Mouse (Mus musculus) heart, embryonic 16.5 days (tissue): Measurements from ENCODE around the gene Oasl1. TPM values are rescaled to one million over a fixed set of nuclear protein-coding genes. Genes with fewer than 3 reads are reported as not detected.
"Not testable (repeated sequence)": the region's sequence is repeated elsewhere in the genome, so short reads cannot be mapped to it uniquely, and the experiment has no call there.

ENCODE experiments used
- ATAC-seq: fragments of 200-750 bp; cut with Nextera tagmentation; replicated peaks from 2 replicates; pipeline ENCODE4 v1.8.0; 2017; ENCODE audit warnings: moderate number of reproducible peaks; ENCODE audit not compliant: insufficient read depth, low FRiP score; ENCODE audit errors: extremely low read depth
- H3K27ac ChIP-seq: fragments of 300-500 bp; sonication (generic); 2 replicates; pipeline ENCODE4 v1.5.1; 2014; ENCODE audit warnings: mild to moderate bottlenecking, low read length, control low read depth, moderate library complexity
- H3K27me3 ChIP-seq: fragments of 300-500 bp; sonication (generic); 2 replicates; pipeline ENCODE4 v1.6.1; 2014; ENCODE audit warnings: low read length, mixed read lengths; ENCODE audit not compliant: control insufficient read depth, insufficient read depth
- H3K36me3 ChIP-seq: fragments of 300-500 bp; sonication (generic); 2 replicates; pipeline ENCODE4 v1.6.1; 2014; ENCODE audit not compliant: control insufficient read depth, insufficient read depth
- H3K4me1 ChIP-seq: fragments of 300-500 bp; sonication (generic); 2 replicates; pipeline ENCODE4 v1.6.1; 2014; ENCODE audit warnings: low read length, mixed read lengths; ENCODE audit not compliant: control insufficient read depth, insufficient read depth
- H3K4me2 ChIP-seq: fragments of 300-500 bp; sonication (generic); 2 replicates; pipeline ENCODE4 v1.6.1; 2014; ENCODE audit warnings: low read depth, mild to moderate bottlenecking, control low read depth, low read length
- H3K4me3 ChIP-seq: fragments of 300-500 bp; sonication (generic); 2 replicates; pipeline ENCODE4 v1.5.1; 2014; ENCODE audit warnings: mild to moderate bottlenecking, control low read depth, low read length
- H3K9ac ChIP-seq: fragments of 300-500 bp; sonication (generic); 2 replicates; pipeline ENCODE4 v1.6.1; 2014; ENCODE audit warnings: low read length, control low read depth
- H3K9me3 ChIP-seq: fragments of 300-500 bp; sonication (generic); replicated peaks from 2 replicates; pipeline ENCODE4 v1.6.1; 2016; ENCODE audit warnings: low read length; ENCODE audit not compliant: control insufficient read depth
- WGBS: fragments of 180-500 bp; shearing (Covaris S2); extraction: QIAGEN DNeasy Blood & Tissue Kit; methylation state at CpG from one replicate; pipeline ENCODE4 v1.1.7; 2014; 5-methylcytosine and 5-hydroxymethylcytosine counted together
- polyA plus RNA-seq: library from polyadenylated mRNA; unstranded; fragments of >200 nt; fragmentation: Nextera tagmentation; extraction: Ambion mirVana; gene quantifications from 2 replicates; pipeline ENCODE4 v1.2.1, GENCODE M21; 2015

Gene Oasl1
- polyA plus RNA-seq, 1 experiment from 2014 or later: 1.4 TPM

DNA sequence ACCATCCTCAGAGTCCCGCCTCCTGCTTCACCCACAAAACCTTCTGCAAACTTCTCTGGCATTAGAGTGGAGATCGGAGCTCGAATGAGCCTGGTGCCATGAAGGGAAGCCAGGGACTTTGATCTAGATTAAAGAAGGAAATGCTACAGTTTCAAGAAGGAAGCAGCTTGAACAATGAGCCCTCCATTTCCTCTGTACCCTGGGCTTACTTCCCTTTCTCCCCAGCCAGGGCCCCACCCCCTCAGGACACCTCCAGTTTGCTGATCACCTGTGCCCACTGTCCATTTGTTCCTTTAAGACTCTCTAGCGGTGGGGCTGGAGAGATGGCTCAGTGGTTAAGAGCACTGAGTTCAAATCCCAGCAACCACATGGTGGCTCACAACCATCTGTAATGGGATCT is 6.3 kb upstream of the Oasl1 start:
- no peak overlapping the region for H3K9ac ChIP-seq
- no peak for ATAC-seq
- H3K27ac ChIP-seq: no peak overlapping the region
- H3K4me1 ChIP-seq: no peaks in the 10 kb centered on the region
- H3K27me3 ChIP-seq: no peaks in the 10 kb centered on the region
- 62% methylated on average over 4 of the region's 4 CpGs for WGBS
- no peaks in the 10 kb centered on the region for H3K9me3 ChIP-seq
- no peaks in the 10 kb centered on the region for H3K36me3 ChIP-seq
- no peak overlapping the region for H3K4me3 ChIP-seq
- no peak overlapping the region for H3K4me2 ChIP-seq

DNA sequence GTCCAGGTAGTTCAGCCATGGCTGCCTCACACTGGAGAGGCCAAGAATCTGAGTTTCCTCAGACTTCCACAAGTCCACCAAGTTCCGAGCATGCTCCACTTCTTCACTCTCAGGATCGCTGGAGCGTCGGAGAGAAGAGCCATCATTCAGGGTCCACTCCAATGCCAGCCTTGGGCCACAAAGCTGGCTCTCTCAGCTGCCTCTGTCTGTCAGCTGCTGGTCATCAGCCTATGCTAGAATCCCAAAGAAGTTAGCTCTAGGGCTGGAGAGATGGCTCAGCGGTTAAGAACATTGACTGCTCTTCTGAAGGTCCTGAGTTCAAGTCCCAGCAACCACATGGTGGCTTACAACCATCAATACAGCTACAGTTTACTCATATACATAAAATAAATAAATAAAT is 5.7 kb upstream of the Oasl1 start:
- WGBS: 87% methylated on average over 5 of the region's 5 CpGs
- H3K9me3 ChIP-seq, H3K4me3 ChIP-seq, H3K27me3 ChIP-seq, H3K27ac ChIP-seq, ATAC-seq, H3K4me1 ChIP-seq, H3K36me3 ChIP-seq, H3K4me2 ChIP-seq, H3K9ac ChIP-seq: not testable (repeated sequence)

- Histone ChIP-seq H3K36me3 (no peaks in the 10 kb centered on the region), H3K27ac (no peak overlapping the region), H3K4me2 (no peak overlapping the region), H3K9ac (no peak overlapping the region), H3K4me3 (no peak overlapping the region), H3K4me1 (0 out of 2 replicates have a peak, but pooled peaks cover 2% of the 10 kb centered on the region), H3K27me3 (no peaks in the 10 kb centered on the region), H3K9me3 (no peaks in the 10 kb centered on the region)
- 0 out of 2 replicates have a peak, but pooled peaks have one; percentile 28 for ATAC-seq
- 60% methylated on average over 19 of the region's 19 CpGs for WGBS
Measured at GRCm38 (mm10) chr5:114921551-114922365, 1.3 kb upstream of the Oasl1 start.

DNA sequence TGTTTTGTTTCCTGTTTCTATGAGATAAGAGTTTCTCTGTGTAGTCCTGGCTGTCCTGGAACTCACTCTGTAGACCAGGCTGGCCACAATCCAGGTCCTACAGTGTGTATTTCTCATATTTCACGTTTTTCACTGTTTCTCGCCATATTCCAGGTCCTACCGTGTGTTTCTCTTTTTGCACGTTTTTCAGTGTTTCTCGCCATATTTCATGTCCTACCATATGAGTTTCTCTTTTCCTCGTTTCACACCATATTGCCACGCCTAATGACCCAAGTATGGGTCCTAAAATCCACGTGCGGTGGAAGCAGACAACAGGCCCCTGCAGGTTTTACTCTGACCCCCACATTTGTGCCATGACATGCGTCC is 691 bp upstream of the Oasl1 start:
- Histone ChIP-seq H3K27me3 (no peaks in the 10 kb centered on the region), H3K4me2 (no peak overlapping the region), H3K9ac (no peak overlapping the region), H3K36me3 (no peaks in the 10 kb centered on the region), H3K9me3 (no peaks in the 10 kb centered on the region), H3K27ac (no peak overlapping the region), H3K4me3 (no peak overlapping the region), H3K4me1 (0 out of 2 replicates have a peak, but pooled peaks cover 2% of the 10 kb centered on the region)
- WGBS: 58% methylated on average over 10 of the region's 10 CpGs
- no peak for ATAC-seq

DNA sequence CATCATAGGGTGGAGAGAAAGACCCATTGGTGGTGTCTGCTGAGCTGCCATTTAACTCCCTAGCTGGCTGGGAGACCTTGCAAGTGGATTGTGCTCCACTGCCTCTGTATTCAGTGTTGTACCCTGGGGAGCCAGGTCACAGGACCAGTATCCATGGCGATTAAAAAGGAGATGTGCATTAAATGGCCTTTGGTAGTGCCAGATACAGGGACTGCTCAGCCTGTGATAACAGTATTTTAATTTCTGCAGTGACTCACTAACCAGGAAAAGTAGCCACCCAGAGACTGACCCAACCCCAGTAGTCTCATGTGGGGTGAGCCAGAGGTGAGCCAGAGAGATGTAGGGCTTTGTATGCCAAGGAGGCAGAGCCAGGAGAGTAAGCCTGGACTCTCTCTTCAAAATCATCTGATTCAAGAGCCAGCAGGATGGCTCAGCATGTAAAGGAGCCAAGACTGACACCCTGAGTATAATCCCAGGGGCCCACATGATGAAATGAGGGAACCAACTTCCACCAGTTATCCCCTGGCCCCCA is 3.2 kb downstream of the Oasl1 start:
- no peak overlapping the region for H3K4me2 ChIP-seq
- ATAC-seq: no peak
- WGBS: 65% methylated on average over 1 of the region's 1 CpGs
- H3K4me1 ChIP-seq: 0 out of 2 replicates have a peak, but pooled peaks cover 2% of the 10 kb centered on the region
- H3K27ac ChIP-seq: no peak overlapping the region
- no peaks in the 10 kb centered on the region for H3K9me3 ChIP-seq
- H3K4me3 ChIP-seq: no peak overlapping the region
- no peaks in the 10 kb centered on the region for H3K27me3 ChIP-seq
- H3K36me3 ChIP-seq: no peaks in the 10 kb centered on the region
- H3K9ac ChIP-seq: no peak overlapping the region

DNA sequence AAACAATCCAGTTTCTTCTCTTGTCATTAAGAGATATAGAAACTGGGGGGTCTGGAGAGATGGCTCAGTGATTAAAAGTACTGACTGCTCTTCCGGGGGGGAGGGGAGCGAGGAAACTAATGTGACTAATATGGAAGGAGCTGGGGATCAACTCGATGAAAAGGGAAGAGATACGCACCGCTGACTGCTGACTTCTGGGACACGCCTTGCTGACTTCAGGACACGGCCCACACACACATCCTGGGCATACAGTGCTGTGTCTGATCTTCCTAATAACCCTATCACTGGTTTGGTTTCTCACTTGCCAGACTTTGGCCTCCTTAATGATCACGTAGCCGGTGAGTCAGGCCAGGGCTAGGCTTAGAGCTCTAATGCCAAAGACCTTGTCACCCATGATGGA is 3.7 kb downstream of the Oasl1 start:
- WGBS: 80% methylated on average over 9 of the region's 9 CpGs
- Histone ChIP-seq H3K9ac (no peak overlapping the region), H3K9me3 (no peaks in the 10 kb centered on the region), H3K4me2 (no peak overlapping the region), H3K4me3 (no peak overlapping the region), H3K36me3 (no peaks in the 10 kb centered on the region), H3K27ac (no peak overlapping the region), H3K27me3 (no peaks in the 10 kb centered on the region), H3K4me1 (0 out of 2 replicates have a peak, but pooled peaks cover 2% of the 10 kb centered on the region)
- no peak for ATAC-seq

DNA sequence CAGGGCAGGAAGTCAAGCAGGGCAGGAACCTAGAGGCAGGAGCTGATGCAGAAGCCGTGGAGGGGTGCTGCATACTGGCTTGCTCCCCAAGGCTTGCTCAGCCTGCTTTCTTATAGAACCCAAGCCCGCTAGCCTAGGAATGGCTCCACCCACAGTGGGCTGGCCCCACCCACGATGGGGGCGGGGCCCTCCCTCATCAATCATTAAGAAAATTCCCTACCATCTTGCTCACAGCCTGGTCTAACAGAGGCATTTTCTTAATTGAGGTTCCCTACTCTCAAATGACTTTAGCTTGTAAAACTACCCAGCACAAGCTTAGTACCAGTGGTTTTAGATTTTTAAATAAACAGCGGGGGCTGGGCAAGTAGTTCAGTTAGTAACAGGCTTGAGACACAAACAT is 8.6 kb downstream of the Oasl1 start:
- 47% methylated on average over 5 of the region's 5 CpGs for WGBS
- no peaks in the 10 kb centered on the region for H3K36me3 ChIP-seq
- ATAC-seq: no peak
- H3K9me3 ChIP-seq: no peaks in the 10 kb centered on the region
- no peak overlapping the region for H3K4me2 ChIP-seq
- no peak overlapping the region for H3K4me3 ChIP-seq
- no peak overlapping the region for H3K27ac ChIP-seq
- no peaks in the 10 kb centered on the region for H3K4me1 ChIP-seq
- H3K27me3 ChIP-seq: no peaks in the 10 kb centered on the region
- no peak overlapping the region for H3K9ac ChIP-seq

DNA sequence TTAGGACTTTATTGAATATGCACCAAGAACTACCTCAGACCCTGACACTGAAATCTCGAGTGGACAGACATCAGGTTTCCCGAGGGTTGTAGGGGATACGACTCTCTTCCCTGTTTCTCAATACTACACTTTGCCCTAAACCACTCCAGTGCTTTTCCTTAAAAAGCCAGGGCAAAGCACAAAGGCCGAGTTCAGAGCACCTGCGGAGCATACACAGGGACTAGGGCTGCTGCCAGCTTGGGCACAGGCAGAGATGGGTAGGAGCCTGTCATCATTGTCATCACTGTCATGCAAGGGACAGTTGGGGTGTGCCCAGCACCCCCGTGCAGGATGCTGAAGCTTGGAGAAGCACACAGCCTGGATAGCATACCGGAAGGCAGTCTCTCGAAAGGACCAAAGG is 10.2 kb downstream of the Oasl1 start:
- WGBS: 72% methylated on average over 8 of the region's 8 CpGs
- Histone ChIP-seq H3K9me3 (no peaks in the 10 kb centered on the region), H3K4me3 (no peak overlapping the region), H3K27me3 (no peaks in the 10 kb centered on the region), H3K9ac (no peak overlapping the region), H3K36me3 (no peaks in the 10 kb centered on the region), H3K4me2 (no peak overlapping the region), H3K4me1 (no peaks in the 10 kb centered on the region), H3K27ac (no peak overlapping the region)
- ATAC-seq: no peak

DNA sequence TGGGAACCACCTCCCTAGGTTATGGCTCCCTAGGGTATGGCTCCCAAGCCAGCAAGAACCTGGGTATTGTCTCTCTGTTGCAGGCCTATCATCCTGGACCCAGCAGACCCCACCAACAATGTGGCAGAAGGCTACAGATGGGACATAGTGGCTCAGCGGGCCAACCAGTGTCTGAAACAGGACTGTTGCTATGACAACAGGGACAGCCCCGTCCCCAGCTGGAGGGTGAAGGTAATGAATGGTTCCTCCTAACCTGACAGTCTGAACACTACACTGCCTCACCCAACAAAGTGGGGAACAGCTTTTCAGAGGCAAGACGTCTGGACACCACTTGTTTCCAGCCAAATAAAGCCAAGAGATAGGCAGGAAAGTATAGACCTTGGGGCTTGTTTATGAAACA is 12.8 kb downstream of the Oasl1 start:
- Histone ChIP-seq H3K9me3 (0 out of 2 replicates have a peak, but pooled peaks cover 2% of the 10 kb centered on the region), H3K36me3 (no peaks in the 10 kb centered on the region), H3K27ac (no peak overlapping the region), H3K9ac (no peak overlapping the region), H3K27me3 (no peaks in the 10 kb centered on the region), H3K4me3 (no peak overlapping the region), H3K4me1 (no peaks in the 10 kb centered on the region), H3K4me2 (no peak overlapping the region)
- WGBS: 44% methylated on average over 3 of the region's 3 CpGs
- ATAC-seq: no peak
